In genomic region chr15:80254847-80255645, GRCm38 (mm10) we compare ENCODE assay signal across 8 mouse cellular contexts. TPM values are rescaled to one million over a fixed set of nuclear protein-coding genes. Genes with fewer than 3 reads are reported as not detected.
DNase-seq lines count a peak whose midpoint lies in the region; ATAC-seq lines count a peak whose summit lies in the region.

Gene Atf4 (plus strand): TSS chr15:80255184.

- H3K27me3 ChIP-seq in hindbrain, embryonic 14.5 days (ENCODE audit: control insufficient read depth, insufficient read depth, low read length): no peaks in the 10 kb centered on the region

- H3K4me2 ChIP-seq in hindbrain, embryonic 14.5 days (replicated peaks): peak within 1 kb of the TSS; percentile 94

- peak; percentile 96 for ATAC-seq in hindbrain, embryonic 14.5 days (ENCODE audit: low FRiP score)

- H3K27ac ChIP-seq in hindbrain, embryonic 14.5 days: peak within 1 kb of the TSS; percentile 99

- H3K9ac ChIP-seq in hindbrain, embryonic 14.5 days: peak within 1 kb of the TSS; percentile 100

- H3K4me1 ChIP-seq in hindbrain, embryonic 14.5 days (replicated peaks; ENCODE audit: control insufficient read depth, insufficient read depth, low read length): peaks cover 27% of the 10 kb centered on the region

- H3K9me3 ChIP-seq in hindbrain, embryonic 14.5 days (ENCODE audit: control insufficient read depth, low read length): no peaks in the 10 kb centered on the region

- 1% methylated on average over 56 of the region's 62 CpGs for WGBS in hindbrain, embryonic 14.5 days

- H3K36me3 ChIP-seq in hindbrain, embryonic 14.5 days (replicated peaks; ENCODE audit: control insufficient read depth, insufficient read depth): peaks cover 66% of the 10 kb centered on the region

- DNase-seq in R1 (ENCODE audit: low read depth, low spot score): peak; percentile 99
- DNase-seq in cerebellum, postnatal 25 days: peak; percentile 99
- peak; percentile 95 to 98 for DNase-seq in frontal cortex, postnatal 25 days (ENCODE audit: low spot score in 2 of 2)
- peak; percentile 99 for DNase-seq in hindbrain, embryonic 14.5 days (ENCODE audit: low spot score)
- DNase-seq in layer of hippocampus, postnatal 36 days: peak; percentile 98 to 99
- DNase-seq in lung, postnatal 36 days: peak; percentile 99
- peak; percentile 100 for DNase-seq in retina, postnatal 1 day
- DNase-seq in urinary bladder, adult 18-20 months (ENCODE audit: low spot score in 2 of 2): peak; percentile 91 to 97

- H3K4me3 ChIP-seq in hindbrain, embryonic 14.5 days (replicated peaks; ENCODE audit: low read length): peak within 1 kb of the TSS; percentile 97

RNA-seq across cellular contexts. Expression of gene Atf4, which starts in this region (rescaled TPM):
- polyA plus RNA-seq in hindbrain, embryonic 14.5 days (2014; fragmentation: Nextera tagmentation; extraction: Ambion mirVana): 102 and 115 TPM in 2 replicates
- 10 to 100 TPM; 94.7 to 95.9 TPM for total RNA-seq in layer of hippocampus, postnatal 36 days (2021)

Comparison
In these comparisons a context has a peak if more than half of its experiments do, and no peak if none do; other contexts are left out.
1. Peak in every context shown above with its lines: DNase-seq, ATAC-seq, H3K4me3 ChIP-seq and H3K27ac ChIP-seq.